Mouse (Mus musculus): ENCODE measurements around the gene Tmem121b. TPM values are rescaled to one million over a fixed set of nuclear protein-coding genes. Genes with fewer than 3 reads are reported as not detected.

Gene Tmem121b
- polyA plus RNA-seq, 1 experiment from 2014 or later, result 0.07 TPM

- Histone ChIP-seq H3K9me3 (ENCODE audit: control insufficient read depth, low read length) (no peaks in the 10 kb centered on the region), H3K4me2 (ENCODE audit: low read length) (no peak overlapping the region), H3K4me3 (ENCODE audit: control insufficient read depth in 1 of 2, insufficient read depth in 1 of 2, low read depth in 1 of 2, low read length in 2 of 2) (no peak overlapping the region), H3K27me3 (ENCODE audit: control insufficient read depth, insufficient read depth, low read length) (no peaks in the 10 kb centered on the region), H3K36me3 (ENCODE audit: control insufficient read depth, insufficient read depth, low read length) (no peaks in the 10 kb centered on the region), H3K4me1 (ENCODE audit: control insufficient read depth in 2 of 2, insufficient read depth in 2 of 2, low read length in 2 of 2) (peaks cover 27 to 37% of the 10 kb centered on the region in 2 experiments), H3K27ac (replicated peaks in 1 of 2; ENCODE audit: control insufficient read depth in 1 of 2, insufficient read depth in 1 of 2, low read depth in 2 of 2, low read length in 2 of 2) (peak overlapping the region in 1 of 2 experiments; percentile 71; a peak in 1 of 4 replicates), H3K9ac (ENCODE audit: low read length) (no peak overlapping the region)
- WGBS, result 37% methylated on average over 8 of the region's 8 CpGs
- no peak for ATAC-seq (ENCODE audit: insufficient number of reproducible peaks, insufficient read depth, low FRiP score, low read depth)
Observed at GRCm38 (mm10) chr6:120472455-120473140, 21.0 kb downstream of the Tmem121b start.

GRCm38 (mm10) chr6:120471991-120472441, 21.6 kb downstream of the Tmem121b start:
- Histone ChIP-seq H3K9ac (ENCODE audit: low read length) (peak overlapping the region; percentile 23; the same call in 1 of the 2 replicates), H3K27me3 (ENCODE audit: control insufficient read depth, insufficient read depth, low read length) (no peaks in the 10 kb centered on the region), H3K4me3 (ENCODE audit: control insufficient read depth in 1 of 2, insufficient read depth in 1 of 2, low read depth in 1 of 2, low read length in 2 of 2) (no peak overlapping the region), H3K27ac (replicated peaks in 1 of 2; ENCODE audit: control insufficient read depth in 1 of 2, insufficient read depth in 1 of 2, low read depth in 2 of 2, low read length in 2 of 2) (peak overlapping the region; percentile 71 to 84), H3K9me3 (ENCODE audit: control insufficient read depth, low read length) (no peaks in the 10 kb centered on the region), H3K36me3 (ENCODE audit: control insufficient read depth, insufficient read depth, low read length) (no peaks in the 10 kb centered on the region), H3K4me1 (ENCODE audit: control insufficient read depth in 2 of 2, insufficient read depth in 2 of 2, low read length in 2 of 2) (peaks cover 27 to 37% of the 10 kb centered on the region in 2 experiments), H3K4me2 (ENCODE audit: low read length) (peak overlapping the region; percentile 30)
- 7% methylated on average over 5 of the region's 5 CpGs for WGBS
- ATAC-seq (ENCODE audit: insufficient number of reproducible peaks, insufficient read depth, low FRiP score, low read depth), result peak; percentile 15; the same call in 1 of the 2 replicates

GRCm38 (mm10) chr6:120470666-120471065, 22.9 kb downstream of the Tmem121b start:
- Histone ChIP-seq H3K9ac (ENCODE audit: low read length) (no peak overlapping the region), H3K4me3 (ENCODE audit: control insufficient read depth in 1 of 2, insufficient read depth in 1 of 2, low read depth in 1 of 2, low read length in 2 of 2) (no peak overlapping the region), H3K4me2 (ENCODE audit: low read length) (no peak overlapping the region), H3K27ac (replicated peaks in 1 of 2; ENCODE audit: control insufficient read depth in 1 of 2, insufficient read depth in 1 of 2, low read depth in 2 of 2, low read length in 2 of 2) (peak overlapping the region in 1 of 2 experiments; percentile 19; a peak in 1 of 4 replicates), H3K9me3 (ENCODE audit: control insufficient read depth, low read length) (no peaks in the 10 kb centered on the region), H3K27me3 (ENCODE audit: control insufficient read depth, insufficient read depth, low read length) (no peaks in the 10 kb centered on the region), H3K36me3 (ENCODE audit: control insufficient read depth, insufficient read depth, low read length) (no peaks in the 10 kb centered on the region), H3K4me1 (ENCODE audit: control insufficient read depth in 2 of 2, insufficient read depth in 2 of 2, low read length in 2 of 2) (peaks cover 27 to 37% of the 10 kb centered on the region in 2 experiments)
- ATAC-seq (ENCODE audit: insufficient number of reproducible peaks, insufficient read depth, low FRiP score, low read depth), result no peak
- WGBS, result 57% methylated on average over 1 of the region's 1 CpGs

- Histone ChIP-seq H3K9ac (ENCODE audit: low read length) (no peak overlapping the region), H3K36me3 (ENCODE audit: control insufficient read depth, insufficient read depth, low read length) (no peaks in the 10 kb centered on the region), H3K4me1 (ENCODE audit: control insufficient read depth in 2 of 2, insufficient read depth in 2 of 2, low read length in 2 of 2) (peaks cover 27 to 37% of the 10 kb centered on the region in 2 experiments), H3K27me3 (ENCODE audit: control insufficient read depth, insufficient read depth, low read length) (no peaks in the 10 kb centered on the region), H3K9me3 (ENCODE audit: control insufficient read depth, low read length) (no peaks in the 10 kb centered on the region), H3K27ac (replicated peaks in 1 of 2; ENCODE audit: control insufficient read depth in 1 of 2, insufficient read depth in 1 of 2, low read depth in 2 of 2, low read length in 2 of 2) (no peak overlapping the region), H3K4me2 (ENCODE audit: low read length) (no peak overlapping the region), H3K4me3 (ENCODE audit: control insufficient read depth in 1 of 2, insufficient read depth in 1 of 2, low read depth in 1 of 2, low read length in 2 of 2) (no peak overlapping the region)
- no peak for ATAC-seq (ENCODE audit: insufficient number of reproducible peaks, insufficient read depth, low FRiP score, low read depth)
Observed at GRCm38 (mm10) chr6:120469770-120470169, 23.8 kb downstream of the Tmem121b start.

GRCm38 (mm10) chr6:120469268-120469667, 24.3 kb downstream of the Tmem121b start:
- no peaks in the 10 kb centered on the region for H3K36me3 ChIP-seq (ENCODE audit: control insufficient read depth, insufficient read depth, low read length)
- H3K9me3 ChIP-seq (ENCODE audit: control insufficient read depth, low read length), result no peaks in the 10 kb centered on the region
- peaks cover 27 to 41% of the 10 kb centered on the region in 2 experiments for H3K4me1 ChIP-seq (ENCODE audit: control insufficient read depth in 2 of 2, insufficient read depth in 2 of 2, low read length in 2 of 2)
- H3K4me2 ChIP-seq (ENCODE audit: low read length), result no peak overlapping the region
- H3K9ac ChIP-seq (ENCODE audit: low read length), result no peak overlapping the region
- 74% methylated on average over 3 of the region's 3 CpGs for WGBS
- ATAC-seq (ENCODE audit: insufficient number of reproducible peaks, insufficient read depth, low FRiP score, low read depth), result no peak
- no peak overlapping the region for H3K4me3 ChIP-seq (ENCODE audit: control insufficient read depth in 1 of 2, insufficient read depth in 1 of 2, low read depth in 1 of 2, low read length in 2 of 2)
- 0 out of 2 replicates have a peak, but pooled peaks cover 5% of the 10 kb centered on the region for H3K27me3 ChIP-seq (ENCODE audit: control insufficient read depth, insufficient read depth, low read length)
- H3K27ac ChIP-seq (replicated peaks in 1 of 2; ENCODE audit: control insufficient read depth in 1 of 2, insufficient read depth in 1 of 2, low read depth in 2 of 2, low read length in 2 of 2), result no peak overlapping the region

- Histone ChIP-seq H3K27me3 (ENCODE audit: control insufficient read depth, insufficient read depth, low read length) (peaks cover 6% of the 10 kb centered on the region; the same call in 1 of the 2 replicates), H3K4me3 (ENCODE audit: control insufficient read depth in 1 of 2, insufficient read depth in 1 of 2, low read depth in 1 of 2, low read length in 2 of 2) (no peak overlapping the region), H3K9ac (ENCODE audit: low read length) (no peak overlapping the region), H3K27ac (replicated peaks in 1 of 2; ENCODE audit: control insufficient read depth in 1 of 2, insufficient read depth in 1 of 2, low read depth in 2 of 2, low read length in 2 of 2) (no peak overlapping the region), H3K4me2 (ENCODE audit: low read length) (no peak overlapping the region), H3K4me1 (ENCODE audit: control insufficient read depth in 2 of 2, insufficient read depth in 2 of 2, low read length in 2 of 2) (peaks cover 31 to 42% of the 10 kb centered on the region in 2 experiments), H3K9me3 (ENCODE audit: control insufficient read depth, low read length) (no peaks in the 10 kb centered on the region), H3K36me3 (ENCODE audit: control insufficient read depth, insufficient read depth, low read length) (no peaks in the 10 kb centered on the region)
- 90% methylated on average over 4 of the region's 4 CpGs for WGBS
- no peak for ATAC-seq (ENCODE audit: insufficient number of reproducible peaks, insufficient read depth, low FRiP score, low read depth)
Observed at GRCm38 (mm10) chr6:120468259-120468658, 25.3 kb downstream of the Tmem121b start.

- 78% methylated on average over 10 of the region's 10 CpGs for WGBS
- Histone ChIP-seq H3K4me3 (ENCODE audit: control insufficient read depth in 1 of 2, insufficient read depth in 1 of 2, low read depth in 1 of 2, low read length in 2 of 2) (no peak overlapping the region), H3K4me2 (ENCODE audit: low read length) (no peak overlapping the region)
Observed at GRCm38 (mm10) chr6:120466609-120467329, 26.8 kb downstream of the Tmem121b start.

More at GRCm38 (mm10) chr6:120466609-120467329, 26.8 kb downstream of the Tmem121b start:
- H3K9me3 ChIP-seq (ENCODE audit: control insufficient read depth, low read length), result no peaks in the 10 kb centered on the region
- peaks cover 17% of the 10 kb centered on the region for H3K27me3 ChIP-seq (ENCODE audit: control insufficient read depth, insufficient read depth, low read length)
- peaks cover 19 to 31% of the 10 kb centered on the region in 2 experiments for H3K4me1 ChIP-seq (ENCODE audit: control insufficient read depth in 2 of 2, insufficient read depth in 2 of 2, low read length in 2 of 2)
- no peak for ATAC-seq (ENCODE audit: insufficient number of reproducible peaks, insufficient read depth, low FRiP score, low read depth)
- H3K36me3 ChIP-seq (ENCODE audit: control insufficient read depth, insufficient read depth, low read length), result no peaks in the 10 kb centered on the region
- H3K9ac ChIP-seq (ENCODE audit: low read length), result no peak overlapping the region
- no peak overlapping the region for H3K27ac ChIP-seq (replicated peaks in 1 of 2; ENCODE audit: control insufficient read depth in 1 of 2, insufficient read depth in 1 of 2, low read depth in 2 of 2, low read length in 2 of 2)
